Mouse (Mus musculus) NIH3T3 (cell line): ENCODE measurements around the gene Fgg.
A peak's percentile ranks its signal among the peaks of the same experiment; 100 is the strongest.

ENCODE experiments used
- DNase-seq: peaks from one replicate; pipeline ENCODE4 v3.0.0-alpha.2; 2012; ENCODE audit warnings: low read depth

The Fgg gene

DNA sequence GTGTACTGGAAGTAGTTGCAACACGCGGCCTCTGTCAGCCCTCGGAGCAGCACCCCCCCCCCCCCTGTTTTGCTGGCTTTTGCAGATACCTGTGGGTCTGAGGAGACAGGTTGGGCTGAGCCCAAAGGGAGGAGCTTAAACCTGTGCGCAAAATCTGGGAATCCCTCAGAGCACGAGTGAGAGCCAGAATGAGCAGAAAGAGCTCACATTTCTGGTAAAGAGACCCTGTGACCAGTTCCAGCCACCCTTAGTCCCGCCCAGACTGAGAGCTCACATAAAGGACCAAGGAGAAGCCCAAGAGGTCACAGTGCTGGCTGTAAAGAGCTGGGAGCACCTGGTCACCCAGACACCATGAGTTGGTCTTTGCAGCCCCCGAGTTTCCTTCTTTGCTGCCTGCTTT lies at the start of gene Fgg:
TSS of gene Fgg (plus strand) at position 168 of the 400 bp plus-strand sequence.
- no peak for DNase-seq

DNA sequence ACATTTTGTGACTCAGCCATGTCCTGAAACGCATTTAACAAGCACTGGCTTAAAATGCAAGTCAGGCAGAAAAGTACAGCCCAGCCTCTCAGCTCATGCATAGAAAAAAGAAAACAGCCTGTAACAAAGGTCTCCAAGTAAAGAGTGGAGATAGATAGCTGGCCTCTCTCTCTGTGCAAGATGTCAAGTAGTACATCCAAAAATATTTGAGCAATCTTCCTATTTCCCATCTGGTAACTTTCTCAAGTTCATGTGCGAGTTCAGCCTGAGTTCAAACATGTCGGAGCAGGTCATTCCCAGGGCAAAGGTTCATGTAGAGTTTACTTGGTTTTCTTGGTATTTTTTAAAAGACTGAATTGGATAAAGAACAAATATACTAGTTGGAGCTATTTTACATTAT lies 36.5 kb upstream of the Fgg start:
- no peak for DNase-seq

GRCm38 (mm10) chr3:82980818-82981217 lies 26.7 kb upstream of the Fgg start:
- no peak for DNase-seq

GRCm38 (mm10) chr3:82981861-82982260 lies 25.7 kb upstream of the Fgg start:
- DNase-seq, result no peak

DNA sequence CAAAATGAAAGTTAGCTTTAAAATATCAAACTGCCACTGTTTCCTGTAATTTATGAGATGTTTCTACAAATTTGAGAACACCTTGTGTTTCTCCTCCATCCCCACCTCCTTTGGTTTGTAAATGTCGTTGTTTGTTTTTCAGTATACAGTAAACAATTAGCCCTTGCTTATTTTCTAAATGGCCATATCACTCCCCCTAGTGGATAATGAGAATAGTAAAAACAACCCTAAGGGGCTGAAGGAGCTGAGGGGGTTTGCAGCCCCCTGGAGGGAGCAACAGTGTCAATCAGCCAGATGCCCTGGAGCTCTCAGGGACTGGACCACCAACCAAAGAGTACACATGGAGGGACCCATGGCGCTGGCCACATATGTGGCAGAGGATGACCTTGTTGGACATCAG lies 22.7 kb upstream of the Fgg start:
- DNase-seq, result no peak

DNA sequence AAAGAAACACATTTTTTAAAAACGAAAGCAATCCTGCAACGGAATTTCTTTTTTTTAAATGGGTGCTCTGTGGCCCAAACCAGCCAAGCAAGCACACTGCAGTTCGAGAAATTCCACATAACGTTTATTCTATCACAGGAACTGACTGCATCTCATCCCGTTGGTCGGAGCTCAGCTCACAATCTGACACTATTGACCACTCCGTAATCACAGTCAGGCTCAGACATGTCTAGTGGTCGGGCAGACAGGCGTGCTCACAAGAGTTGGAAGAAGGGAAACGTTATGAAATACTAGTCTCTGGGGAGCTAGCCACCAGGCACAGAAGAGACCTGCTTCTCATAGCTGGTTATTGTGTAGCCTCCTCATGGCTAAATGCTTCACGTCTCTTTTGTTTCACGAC lies 15.6 kb upstream of the Fgg start:
- no peak for DNase-seq

- no peak for DNase-seq
These were observed 14.6 kb upstream of the Fgg start for GRCm38 (mm10) chr3:82992956-82993355.

DNA sequence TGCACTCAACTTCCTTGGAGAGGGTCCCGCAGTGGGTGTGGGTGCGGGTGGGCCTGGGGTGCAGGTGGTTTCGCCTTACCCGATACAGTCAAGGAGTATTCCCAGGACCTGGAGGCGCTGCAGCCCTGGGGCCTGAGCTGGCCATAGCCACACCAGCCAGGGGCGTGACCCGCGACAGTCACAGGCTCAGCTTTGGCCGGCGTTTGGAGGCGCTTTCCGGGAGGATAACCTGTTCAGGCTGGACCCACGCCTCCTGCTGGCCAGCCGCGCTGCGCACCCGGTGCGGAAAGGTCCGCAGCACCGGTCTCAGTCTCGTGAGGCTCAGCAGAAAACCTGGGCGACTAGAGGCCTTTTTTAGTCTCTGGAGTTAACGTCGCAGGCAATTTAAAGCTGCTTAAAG lies 12.2 kb upstream of the Fgg start:
- DNase-seq, result peak; percentile 9

DNA sequence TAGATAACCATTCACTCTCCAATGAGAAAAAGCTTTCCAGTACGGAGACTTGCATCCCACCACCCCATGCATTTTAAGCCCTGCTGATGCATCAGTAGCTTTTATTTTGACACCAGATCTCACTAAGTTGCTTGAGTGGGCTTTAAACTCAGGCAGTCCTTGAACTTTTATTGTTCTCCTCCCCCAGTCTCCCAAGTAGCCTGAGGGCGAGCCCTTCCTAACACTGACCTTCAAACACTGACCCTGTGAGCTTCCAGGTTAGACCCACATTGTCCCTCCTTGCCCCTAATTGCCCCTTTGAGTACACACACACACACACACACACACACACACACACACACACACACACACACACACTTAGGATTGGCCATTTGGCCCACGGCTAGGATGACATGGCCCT lies 10.9 kb upstream of the Fgg start:
- no peak for DNase-seq

DNA sequence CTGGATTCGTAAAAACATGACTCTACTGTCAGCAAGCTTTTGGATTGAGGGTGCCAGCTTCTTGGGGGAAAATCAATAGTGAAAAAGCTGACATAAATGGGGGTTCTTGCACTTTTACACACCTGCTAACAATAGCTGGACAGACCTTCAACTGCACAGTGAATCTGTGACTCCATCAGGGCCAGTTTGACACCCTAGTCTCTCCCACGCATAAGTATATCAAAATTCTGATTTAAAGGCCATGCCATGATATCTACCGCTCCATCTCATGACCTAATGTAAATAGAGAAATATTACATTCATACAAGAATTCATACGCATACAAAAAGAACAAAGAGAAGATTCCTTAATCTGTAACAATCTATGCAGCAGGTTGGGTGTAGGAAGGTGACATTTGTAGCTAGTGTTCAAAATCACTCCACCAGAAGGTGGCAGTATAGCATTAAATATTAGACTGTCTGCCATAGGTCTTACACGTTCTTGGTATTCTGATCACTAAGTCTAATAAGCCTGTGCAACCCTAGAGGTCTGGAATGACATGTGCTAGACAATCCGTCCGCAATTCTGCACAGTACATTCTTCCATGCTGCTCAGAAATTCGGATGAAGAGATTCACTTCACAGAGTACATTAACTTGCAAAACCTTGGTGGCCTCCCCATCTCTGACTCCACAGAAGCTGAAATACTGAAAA lies 8.6 kb upstream of the Fgg start:
- DNase-seq, result peak; percentile 87

DNA sequence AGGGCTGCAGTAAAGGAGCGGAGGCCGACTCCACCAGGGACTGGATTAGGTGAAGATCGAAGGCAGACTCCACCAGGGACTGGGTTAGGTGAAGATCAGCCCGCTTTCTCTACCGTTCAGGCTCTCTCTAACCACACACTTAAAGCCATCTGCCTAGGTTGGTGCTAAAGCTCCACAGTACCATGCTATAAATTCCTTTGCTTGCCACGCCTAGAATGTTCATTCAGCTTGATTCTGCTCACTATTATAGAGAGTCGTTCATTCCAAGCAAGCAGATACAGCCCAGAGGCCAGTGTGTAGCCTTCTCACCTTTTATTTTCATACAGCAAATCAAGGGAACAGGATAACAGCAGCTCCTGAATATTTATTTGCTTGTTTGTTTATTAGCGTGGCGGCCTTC lies 7.5 kb upstream of the Fgg start:
- no peak for DNase-seq

- peak; percentile 76 for DNase-seq
These were observed 5.3 kb upstream of the Fgg start for GRCm38 (mm10) chr3:83002191-83002590.

GRCm38 (mm10) chr3:83003068-83003467 lies 4.5 kb upstream of the Fgg start:
- DNase-seq, result no peak

DNA sequence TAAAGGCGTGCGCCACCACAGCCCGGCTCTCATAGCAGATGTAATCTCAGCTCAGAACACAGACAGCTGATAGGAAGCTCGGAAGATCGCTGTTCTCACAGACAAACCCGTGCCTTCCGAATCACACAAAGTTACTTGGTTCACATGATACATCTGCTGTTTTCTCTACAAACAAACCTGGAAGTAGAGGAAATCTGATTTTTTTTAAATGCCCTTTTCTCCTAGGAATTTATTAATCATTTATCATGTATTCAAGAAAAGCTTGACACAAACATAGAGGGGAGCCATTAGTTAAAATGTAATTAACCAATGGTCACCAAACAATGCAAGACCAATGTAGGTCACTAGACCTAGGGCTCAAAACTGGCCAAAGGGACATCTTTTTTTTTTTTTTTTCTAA lies 2.7 kb upstream of the Fgg start:
- no peak for DNase-seq

DNA sequence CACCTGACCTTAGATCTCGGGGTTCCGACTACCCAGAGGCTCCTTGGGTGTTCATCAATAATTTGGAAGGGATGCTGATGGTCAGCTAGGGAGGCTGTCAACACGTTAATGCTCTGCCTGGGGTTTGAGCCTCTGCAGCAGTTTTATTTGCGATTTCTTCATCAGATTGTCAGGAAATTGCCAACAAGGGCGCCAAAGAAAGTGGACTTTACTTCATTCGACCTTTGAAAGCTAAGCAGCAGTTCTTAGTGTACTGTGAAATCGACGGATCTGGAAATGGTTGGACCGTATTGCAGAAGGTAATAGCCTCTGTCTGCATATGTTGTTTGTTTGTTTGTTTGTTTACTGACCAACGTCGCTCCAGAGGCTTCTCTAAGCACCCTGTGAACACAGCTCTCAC lies 2.8 kb downstream of the Fgg start:
- no peak for DNase-seq

DNA sequence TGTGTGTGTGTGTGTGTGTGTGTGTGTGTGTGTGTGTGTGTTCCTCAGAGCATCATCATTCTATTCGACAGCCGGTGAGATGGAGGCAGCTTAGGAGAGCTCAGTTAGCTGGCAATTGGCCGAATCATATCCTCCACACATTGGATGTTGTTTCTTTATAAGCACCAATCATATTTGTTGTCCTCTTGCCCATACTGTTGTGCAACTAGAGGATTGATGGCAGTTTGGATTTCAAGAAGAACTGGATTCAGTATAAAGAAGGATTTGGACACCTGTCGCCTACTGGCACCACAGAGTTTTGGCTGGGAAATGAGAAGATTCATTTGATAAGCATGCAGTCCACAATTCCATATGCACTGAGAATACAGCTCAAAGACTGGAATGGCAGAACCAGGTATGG lies 3.6 kb downstream of the Fgg start:
- no peak for DNase-seq

DNA sequence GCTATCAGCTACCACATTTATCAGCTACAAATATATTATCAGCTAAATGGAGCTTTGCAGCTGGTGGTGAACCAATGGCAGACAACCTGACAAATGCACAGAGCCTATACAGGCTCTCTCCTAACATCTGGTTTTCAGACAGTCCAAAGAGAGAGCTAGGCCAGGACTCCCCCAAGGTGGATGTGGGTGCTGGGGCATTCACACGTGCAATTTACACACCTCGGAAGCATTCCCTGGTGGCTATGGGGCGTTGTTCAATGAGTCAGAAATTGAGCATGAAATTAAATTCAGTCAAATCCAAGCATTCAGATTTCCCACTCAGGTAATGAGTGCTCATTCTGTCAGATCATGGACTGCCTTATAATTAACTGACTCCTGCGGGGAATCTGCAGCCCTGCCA lies 4.0 kb downstream of the Fgg start:
- no peak for DNase-seq

- DNase-seq, result no peak
These were observed 5.1 kb downstream of the Fgg start for GRCm38 (mm10) chr3:83012636-83013035.

- DNase-seq, result no peak
These were observed 6.4 kb downstream of the Fgg start for GRCm38 (mm10) chr3:83013951-83014350.

DNA sequence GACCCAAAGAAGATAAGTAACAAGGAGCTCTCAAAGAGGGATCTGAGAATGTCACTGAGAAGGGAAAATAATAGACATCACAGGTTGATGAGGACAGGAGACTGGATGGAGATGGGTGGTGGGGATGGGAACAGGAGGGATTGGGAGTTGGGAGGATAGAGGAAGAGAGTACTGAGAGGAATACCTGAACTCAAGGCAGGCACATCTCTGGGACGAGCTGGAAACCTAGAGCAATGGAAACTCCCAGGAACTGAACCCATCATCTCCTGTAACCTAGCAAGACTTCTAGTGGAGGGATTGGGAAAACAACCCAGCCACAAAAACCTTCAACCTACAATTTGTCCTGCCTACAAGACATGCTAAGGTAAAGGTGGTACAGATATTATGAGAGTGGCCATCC lies 8.7 kb downstream of the Fgg start:
- no peak for DNase-seq

DNA sequence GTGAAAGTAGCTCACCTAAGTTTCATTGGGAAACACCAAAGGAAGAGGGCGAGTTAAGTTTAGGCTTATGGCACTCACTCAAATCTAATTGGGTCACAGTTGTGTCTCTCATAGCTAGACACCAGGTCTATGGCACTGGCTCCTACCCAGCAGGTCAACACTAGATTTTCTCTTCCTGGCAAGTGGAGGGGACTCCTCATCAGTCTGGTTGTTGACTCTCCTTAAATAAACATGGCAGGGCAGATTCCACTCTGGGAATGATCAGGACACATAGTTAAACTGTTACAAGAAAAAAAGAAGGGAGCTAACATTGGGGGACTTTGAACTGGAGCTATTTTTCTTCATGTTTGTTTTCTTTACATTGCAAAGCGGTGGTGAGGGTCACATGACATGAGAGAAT lies 12.9 kb downstream of the Fgg start:
- DNase-seq, result no peak

DNA sequence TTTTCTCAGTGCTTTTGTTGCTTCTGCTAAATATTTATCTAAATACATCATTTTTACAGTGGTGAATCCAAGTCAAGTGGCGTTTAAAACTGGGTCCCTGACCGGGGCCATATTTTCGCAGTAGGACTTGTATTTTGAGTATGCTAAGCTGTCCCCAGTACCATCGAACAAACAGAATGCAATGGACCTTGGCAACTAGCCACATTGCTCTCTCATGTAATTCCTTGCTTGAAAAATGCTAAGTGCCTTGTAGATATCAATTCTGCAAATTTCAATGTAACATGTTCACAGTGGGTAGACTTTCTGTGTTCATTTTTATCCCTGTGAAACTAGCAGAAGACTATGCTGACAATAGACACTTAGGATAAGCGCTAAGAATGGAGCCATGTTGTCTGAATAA lies 13.7 kb downstream of the Fgg start:
- no peak for DNase-seq

- no peak for DNase-seq
These were observed 17.5 kb downstream of the Fgg start for GRCm38 (mm10) chr3:83025036-83025435.

DNA sequence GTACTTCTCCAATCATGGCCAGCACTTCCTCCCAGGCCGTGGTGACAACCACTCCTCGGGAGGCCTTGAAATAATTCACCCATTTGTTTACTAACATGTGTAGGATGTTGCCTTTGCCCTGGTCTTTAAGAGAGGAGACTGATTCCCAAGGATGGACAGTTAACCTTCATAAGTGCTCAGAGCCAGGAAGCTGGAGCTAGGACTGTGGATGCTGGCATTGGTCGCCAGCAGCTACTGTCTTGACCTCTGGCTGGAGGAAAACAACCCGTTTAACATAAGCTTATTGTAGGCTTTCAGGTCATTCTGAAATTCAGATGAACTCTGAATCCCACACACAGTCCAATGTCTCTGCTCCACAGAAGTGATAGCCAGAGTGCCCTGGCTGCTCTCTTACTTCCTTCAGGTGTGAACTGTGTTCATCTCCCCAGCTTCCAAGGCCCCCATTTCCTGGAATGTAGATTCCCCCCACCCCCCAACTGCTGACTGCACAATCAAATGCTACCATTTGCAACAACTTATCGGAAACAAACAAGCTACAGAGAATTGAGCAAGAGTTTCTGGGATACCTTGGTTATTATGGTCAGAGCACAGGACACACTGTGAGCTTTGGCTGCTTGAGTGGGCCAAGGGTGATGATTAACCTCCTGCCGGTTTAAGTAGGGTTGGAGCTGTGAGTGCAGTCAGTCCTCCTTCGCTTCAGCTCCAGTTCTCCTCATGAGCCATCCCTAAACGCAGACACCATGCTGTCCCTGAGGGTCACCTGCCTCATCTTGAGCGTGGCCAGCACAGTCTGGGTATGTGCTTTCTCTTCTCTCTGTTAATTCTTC lies 18.2 kb downstream of the Fgg start, which contains the start of gene Fga:
TSS of gene Fga (plus strand) at position 602 of the 827 bp plus-strand sequence.
- no peak for DNase-seq
